Mouse (Mus musculus): ENCODE measurements around the gene Ctsa. TPM values are rescaled to one million over a fixed set of nuclear protein-coding genes. Genes with fewer than 3 reads are reported as not detected.

Gene Ctsa
- total and polyA plus RNA-seq, 2 experiments from 2014 or later: 101 to 110 TPM

DNA sequence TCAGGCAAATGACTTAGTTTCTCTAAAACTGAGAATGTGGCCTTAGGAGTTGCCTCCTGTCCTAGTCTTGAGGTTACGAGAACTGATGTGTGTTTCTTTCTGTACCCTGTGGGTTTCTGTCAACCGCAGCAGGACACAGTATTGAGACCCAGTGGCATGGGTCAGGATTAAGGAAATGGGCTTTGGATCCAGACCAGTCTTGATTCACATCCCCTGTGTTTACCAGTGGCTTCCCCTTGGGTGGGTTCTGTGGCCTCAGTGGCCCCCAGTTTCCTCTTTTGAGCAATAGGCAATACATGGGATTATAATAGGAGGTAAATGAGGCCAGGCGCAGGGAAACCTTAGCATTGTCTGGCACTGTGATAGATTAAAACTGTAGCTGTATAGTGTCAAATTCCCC is 45.6 kb upstream of the Ctsa start:
- H3K9ac ChIP-seq (replicated peaks; ENCODE audit: low read length, poor library complexity, severe bottlenecking): peak overlapping the region; percentile 94; the same call in 1 of the 2 replicates
- 82% methylated on average over 3 of the region's 3 CpGs for WGBS
- H3K4me2 ChIP-seq (ENCODE audit: low read depth, low read length, poor library complexity, severe bottlenecking): peak overlapping the region; percentile 90
- H3K27me3 ChIP-seq (ENCODE audit: insufficient read depth, low read length): no peaks in the 10 kb centered on the region
- no peak for DNase-seq (ENCODE audit: low spot score)
- H3K9me3 ChIP-seq (ENCODE audit: low read length): no peaks in the 10 kb centered on the region
- H3K4me1 ChIP-seq (ENCODE audit: insufficient read depth, low read length): peaks cover 6% of the 10 kb centered on the region; the same call in 1 of the 2 replicates
- peak overlapping the region; percentile 77 for H3K4me3 ChIP-seq (ENCODE audit: low read depth, low read length)
- ATAC-seq (ENCODE audit: low FRiP score): no peak
- H3K36me3 ChIP-seq (ENCODE audit: insufficient read depth, low read length): peaks cover 12% of the 10 kb centered on the region; the same call in 1 of the 2 replicates
- H3K27ac ChIP-seq (ENCODE audit: low read depth, low read length): no peak overlapping the region
- no peak for TF ChIP-seq CTCF (IDR thresholded peaks at IDR 0.05)

- DNase-seq (ENCODE audit: low spot score): no peak
- WGBS: 79% methylated on average over 10 of the region's 10 CpGs
- Histone ChIP-seq H3K4me3 (ENCODE audit: low read depth, low read length) (no peak overlapping the region), H3K27me3 (ENCODE audit: insufficient read depth, low read length) (no peaks in the 10 kb centered on the region), H3K36me3 (ENCODE audit: insufficient read depth, low read length) (peaks cover 20% of the 10 kb centered on the region; the same call in 1 of the 2 replicates), H3K9me3 (ENCODE audit: low read length) (no peaks in the 10 kb centered on the region), H3K27ac (ENCODE audit: low read depth, low read length) (no peak overlapping the region), H3K9ac (replicated peaks; ENCODE audit: low read length, poor library complexity, severe bottlenecking) (no peak overlapping the region), H3K4me2 (ENCODE audit: low read depth, low read length, poor library complexity, severe bottlenecking) (no peak overlapping the region; the same call in 1 of the 2 replicates), H3K4me1 (ENCODE audit: insufficient read depth, low read length) (peaks cover 6% of the 10 kb centered on the region; the same call in 1 of the 2 replicates)
- ATAC-seq (ENCODE audit: low FRiP score): no peak
- TF ChIP-seq CTCF (IDR thresholded peaks at IDR 0.05): no peak
Measured at GRCm38 (mm10) chr2:164787779-164788178, 44.9 kb upstream of the Ctsa start.

DNA sequence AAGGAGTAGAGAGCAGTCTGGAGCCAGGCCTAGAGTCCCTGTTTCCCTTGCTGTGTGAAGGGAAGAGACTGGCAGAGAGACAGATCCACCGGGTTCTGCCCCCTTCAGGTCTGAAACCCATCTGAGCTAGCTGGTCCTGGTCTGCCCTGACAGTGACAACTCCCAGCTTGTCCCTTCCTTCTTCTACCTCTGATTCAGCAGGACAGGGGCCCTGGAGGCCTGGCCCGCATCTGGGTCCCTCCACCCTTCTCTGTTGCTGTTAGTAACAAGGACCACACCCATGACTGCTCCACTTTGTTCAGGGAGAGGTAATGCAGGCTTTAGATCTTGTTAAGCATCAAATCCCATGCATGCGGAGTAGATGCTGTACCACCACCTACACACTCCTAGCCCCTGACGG is 44.3 kb upstream of the Ctsa start:
- Histone ChIP-seq H3K9ac (replicated peaks; ENCODE audit: low read length, poor library complexity, severe bottlenecking) (0 out of 2 replicates have a peak overlapping the region, but pooled peaks have one; percentile 5), H3K36me3 (ENCODE audit: insufficient read depth, low read length) (peaks cover 22% of the 10 kb centered on the region; the same call in 1 of the 2 replicates), H3K27me3 (ENCODE audit: insufficient read depth, low read length) (no peaks in the 10 kb centered on the region), H3K27ac (ENCODE audit: low read depth, low read length) (no peak overlapping the region), H3K4me3 (ENCODE audit: low read depth, low read length) (no peak overlapping the region), H3K4me1 (ENCODE audit: insufficient read depth, low read length) (peaks cover 6% of the 10 kb centered on the region; the same call in 1 of the 2 replicates), H3K9me3 (ENCODE audit: low read length) (no peaks in the 10 kb centered on the region), H3K4me2 (ENCODE audit: low read depth, low read length, poor library complexity, severe bottlenecking) (peak overlapping the region; percentile 9; the same call in 1 of the 2 replicates)
- 70% methylated on average over 4 of the region's 4 CpGs for WGBS
- no peak for DNase-seq (ENCODE audit: low spot score)
- TF ChIP-seq CTCF (IDR thresholded peaks at IDR 0.05): no peak
- ATAC-seq (ENCODE audit: low FRiP score): no peak

DNA sequence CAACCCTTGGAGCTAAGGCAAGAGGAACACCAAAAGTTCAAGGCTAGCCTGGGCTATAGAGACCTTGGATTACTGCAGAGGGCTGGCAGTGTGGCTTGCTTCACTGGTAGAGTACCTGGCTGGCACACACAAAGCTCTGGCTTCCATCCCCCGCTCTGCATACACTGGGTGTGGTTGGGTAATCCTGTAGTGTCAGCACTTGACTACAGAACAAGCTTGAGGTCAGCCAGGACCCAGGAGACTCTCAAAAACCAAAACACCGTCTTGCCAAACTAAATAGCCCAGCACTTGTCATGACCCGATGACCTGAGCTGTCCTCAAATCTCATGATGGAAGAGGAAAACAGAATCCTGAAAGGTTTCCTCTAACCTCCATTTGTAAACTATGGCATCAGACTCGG is 42.2 kb upstream of the Ctsa start:
- ATAC-seq (ENCODE audit: low FRiP score) (no peak), DNase-seq (ENCODE audit: low spot score) (no peak)
- H3K9ac ChIP-seq (replicated peaks; ENCODE audit: low read length, poor library complexity, severe bottlenecking): no peak overlapping the region
- H3K36me3 ChIP-seq (ENCODE audit: insufficient read depth, low read length): peaks cover 30% of the 10 kb centered on the region; the same call in 1 of the 2 replicates
- H3K4me1 ChIP-seq (ENCODE audit: insufficient read depth, low read length): peaks cover 3% of the 10 kb centered on the region; the same call in 1 of the 2 replicates
- no peak overlapping the region for H3K4me3 ChIP-seq (ENCODE audit: low read depth, low read length)
- WGBS: 92% methylated on average over 4 of the region's 4 CpGs
- no peak overlapping the region for H3K27ac ChIP-seq (ENCODE audit: low read depth, low read length)
- TF ChIP-seq CTCF (IDR thresholded peaks at IDR 0.05): no peak
- no peak overlapping the region for H3K4me2 ChIP-seq (ENCODE audit: low read depth, low read length, poor library complexity, severe bottlenecking)
- H3K27me3 ChIP-seq (ENCODE audit: insufficient read depth, low read length): no peaks in the 10 kb centered on the region
- no peaks in the 10 kb centered on the region for H3K9me3 ChIP-seq (ENCODE audit: low read length)

DNA sequence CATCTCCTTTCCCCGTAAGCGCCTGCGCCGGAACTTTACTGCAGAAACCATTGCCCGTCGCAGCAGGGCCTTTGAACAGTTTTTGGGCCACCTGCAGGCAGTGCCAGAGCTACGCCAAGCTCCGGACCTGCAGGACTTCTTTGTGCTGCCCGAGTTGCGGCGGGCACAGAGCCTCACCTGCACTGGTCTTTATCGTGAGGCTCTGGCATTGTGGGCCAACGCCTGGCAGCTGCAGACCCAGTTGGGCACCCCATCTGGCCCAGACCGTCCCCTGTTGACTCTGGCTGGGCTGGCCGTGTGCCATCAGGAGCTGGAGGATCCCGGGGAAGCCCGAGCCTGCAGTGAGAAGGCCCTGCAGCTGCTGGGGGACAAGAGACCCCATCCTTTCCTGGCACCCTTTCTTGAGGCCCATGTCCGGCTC is 40.8 kb upstream of the Ctsa start:
- H3K27ac ChIP-seq (ENCODE audit: low read depth, low read length): no peak overlapping the region
- no peak overlapping the region for H3K4me3 ChIP-seq (ENCODE audit: low read depth, low read length)
- H3K9ac ChIP-seq (replicated peaks; ENCODE audit: low read length, poor library complexity, severe bottlenecking): no peak overlapping the region
- peaks cover 3% of the 10 kb centered on the region; the same call in 1 of the 2 replicates for H3K4me1 ChIP-seq (ENCODE audit: insufficient read depth, low read length)
- H3K4me2 ChIP-seq (ENCODE audit: low read depth, low read length, poor library complexity, severe bottlenecking): no peak overlapping the region
- ATAC-seq (ENCODE audit: low FRiP score) (no peak), DNase-seq (ENCODE audit: low spot score) (no peak)
- H3K27me3 ChIP-seq (ENCODE audit: insufficient read depth, low read length): no peaks in the 10 kb centered on the region
- H3K9me3 ChIP-seq (ENCODE audit: low read length): no peaks in the 10 kb centered on the region
- no peak for TF ChIP-seq CTCF (IDR thresholded peaks at IDR 0.05)
- WGBS: 85% methylated on average over 18 of the region's 18 CpGs
- peaks cover 40% of the 10 kb centered on the region; the same call in 1 of the 2 replicates for H3K36me3 ChIP-seq (ENCODE audit: insufficient read depth, low read length)

DNA sequence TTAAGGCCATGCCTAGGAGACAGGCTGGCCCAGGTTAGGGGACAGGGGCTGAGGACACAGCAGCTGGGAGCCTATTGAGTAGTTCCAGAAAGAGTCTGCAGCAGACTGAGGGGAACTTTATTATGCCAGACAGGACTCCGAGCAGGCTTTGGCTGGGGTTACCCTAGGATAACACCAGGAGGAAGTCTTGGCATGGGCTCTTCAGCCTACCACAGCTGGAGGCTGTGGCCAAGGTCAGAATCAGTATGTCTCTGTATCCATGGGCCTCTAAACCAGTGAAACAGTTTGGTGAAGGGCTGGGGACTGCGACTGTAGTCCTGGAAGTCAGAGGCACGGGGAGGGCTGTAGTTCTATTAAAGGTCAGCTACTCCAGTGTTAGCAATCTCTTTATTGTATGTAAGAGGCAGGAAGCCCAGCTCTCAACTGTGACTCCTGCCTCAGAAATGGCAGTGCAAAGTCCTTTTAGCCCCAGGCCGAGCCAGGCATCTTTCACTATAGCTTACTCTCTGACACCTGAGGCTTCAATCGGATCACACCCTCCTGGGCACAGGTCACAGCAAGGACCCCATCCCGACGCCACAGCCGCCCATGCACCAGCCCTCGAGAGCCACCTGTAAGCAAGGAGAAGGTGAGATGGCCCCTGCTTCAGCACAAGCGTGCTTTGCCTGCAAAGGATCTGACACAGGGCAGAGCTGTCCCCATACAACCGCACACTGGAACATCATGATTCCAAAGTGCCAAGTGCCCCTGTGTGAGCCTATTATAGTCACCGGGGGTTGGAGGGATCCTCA is 40.1 kb upstream of the Ctsa start:
- DNase-seq (ENCODE audit: low spot score) (no peak), ATAC-seq (ENCODE audit: low FRiP score) (no peak)
- Histone ChIP-seq H3K27me3 (ENCODE audit: insufficient read depth, low read length) (no peaks in the 10 kb centered on the region), H3K4me3 (ENCODE audit: low read depth, low read length) (no peak overlapping the region), H3K4me1 (ENCODE audit: insufficient read depth, low read length) (no peaks in the 10 kb centered on the region), H3K27ac (ENCODE audit: low read depth, low read length) (no peak overlapping the region), H3K36me3 (ENCODE audit: insufficient read depth, low read length) (peaks cover 40% of the 10 kb centered on the region; the same call in 1 of the 2 replicates), H3K4me2 (ENCODE audit: low read depth, low read length, poor library complexity, severe bottlenecking) (no peak overlapping the region), H3K9me3 (ENCODE audit: low read length) (no peaks in the 10 kb centered on the region), H3K9ac (replicated peaks; ENCODE audit: low read length, poor library complexity, severe bottlenecking) (no peak overlapping the region)
- WGBS: 91% methylated on average over 12 of the region's 12 CpGs
- no peak for TF ChIP-seq CTCF (IDR thresholded peaks at IDR 0.05)
